Mouse (Mus musculus) macrophage (primary cell): ENCODE results near the gene Ptrhd1. TPM values are rescaled to one million over a fixed set of nuclear protein-coding genes. Genes with fewer than 3 reads are reported as not detected.

ENCODE experiments used
- H3K27ac ChIP-seq: fragments of 350-480 bp; formaldehyde crosslinking; 2 replicates; pipeline ENCODE4 v1.9.0; 2021
- H3K36me3 ChIP-seq: fragments of 350-480 bp; formaldehyde crosslinking; 2 replicates; pipeline ENCODE4 v1.9.0; 2021; ENCODE audit errors: inconsistent target
- H3K4me3 ChIP-seq: fragments of 350-480 bp; formaldehyde crosslinking; 2 replicates; pipeline ENCODE4 v1.9.0; 2021; ENCODE audit errors: inconsistent target
- H3K79me2 ChIP-seq: fragments of 350-480 bp; formaldehyde crosslinking; 2 replicates; pipeline ENCODE4 v1.9.0; 2021; ENCODE audit errors: inconsistent target
- WGBS: methylation state at CpG from one replicate; pipeline ENCODE4 v1.1.7; 2026; ENCODE audit warnings: inconsistent platforms; ENCODE audit not compliant: missing documents; 5-methylcytosine and 5-hydroxymethylcytosine counted together
- polyA plus RNA-seq: library from polyadenylated mRNA; stranded (reverse); fragments of 250-400 nt; gene quantifications from 3 replicates; pipeline ENCODE4 v1.2.4, GENCODE M21; 2018; ENCODE audit warnings: inconsistent platforms

Gene Ptrhd1
- polyA plus RNA-seq, 1 experiment from 2014 or later: 5.1 TPM

GRCm38 (mm10) chr12:4285186-4285585, 51.4 kb downstream of the Ptrhd1 start:
- H3K79me2 ChIP-seq: no peaks in the 10 kb centered on the region
- no peak overlapping the region for H3K4me3 ChIP-seq
- 93% methylated on average over 3 of the region's 3 CpGs for WGBS
- no peak overlapping the region for H3K27ac ChIP-seq
- peaks cover 6% of the 10 kb centered on the region; the same call in 1 of the 2 replicates for H3K36me3 ChIP-seq

Other genes with a start within 250 kb of the Ptrhd1 start
- gene Efr3b, start 195.1 kb upstream of the Ptrhd1 start, polyA plus RNA-seq: 0.47 to 2.4 TPM (median 0.92 TPM) in 3 replicates
- gene Dnajc27, start 151.4 kb upstream of the Ptrhd1 start, polyA plus RNA-seq: 3.5 to 4.2 TPM (median 3.8 TPM) in 3 replicates
- 29.4 to 49.2 TPM (median 45.0 TPM) in 3 replicates for gene Adcy3, start 100.9 kb upstream of the Ptrhd1 start, polyA plus RNA-seq
- 9.6 to 13.6 TPM (median 10.3 TPM) in 3 replicates for gene Cenpo, start 267 bp downstream of the Ptrhd1 start, polyA plus RNA-seq
- 16.5 to 19.9 TPM (median 19.2 TPM) in 3 replicates for gene Ncoa1, start 243.2 kb downstream of the Ptrhd1 start, polyA plus RNA-seq